Mouse (Mus musculus): ENCODE results near the gene Fgfrl1. TPM values are rescaled to one million over a fixed set of nuclear protein-coding genes. Genes with fewer than 3 reads are reported as not detected.

The Fgfrl1 gene
- total RNA-seq, 2 experiments from 2014 or later: 14.4 to 20.7 TPM

GRCm38 (mm10) chr5:108691152-108691551 is 1.0 kb upstream of the Fgfrl1 start:
- DNase-seq (ENCODE audit: low spot score in 2 of 2): no peak
- intact Hi-C loops (cut with DNase I): loop anchor here (5.0 kb wide), 1 partner anchor 36 kb away; no protein-coding TSS in a partner anchor

- DNase-seq (ENCODE audit: low spot score in 2 of 2): peak; percentile 42 to 76
- intact Hi-C loops (cut with DNase I): loop anchor here (5.0 kb wide), 1 partner anchor 33 kb away; no protein-coding TSS in a partner anchor
These were observed 1.7 kb downstream of the Fgfrl1 start for GRCm38 (mm10) chr5:108693872-108694288.

GRCm38 (mm10) chr5:108694352-108695261 is 2.4 kb downstream of the Fgfrl1 start:
- intact Hi-C loops (cut with DNase I): loop anchor here (5.0 kb wide), 1 partner anchor 33 kb away; no protein-coding TSS in a partner anchor
- DNase-seq (ENCODE audit: low spot score in 2 of 2): no peak

GRCm38 (mm10) chr5:108695861-108696260 is 3.7 kb downstream of the Fgfrl1 start:
- intact Hi-C loops (cut with DNase I): no loop called here
- DNase-seq (ENCODE audit: low spot score in 2 of 2): no peak

DNA sequence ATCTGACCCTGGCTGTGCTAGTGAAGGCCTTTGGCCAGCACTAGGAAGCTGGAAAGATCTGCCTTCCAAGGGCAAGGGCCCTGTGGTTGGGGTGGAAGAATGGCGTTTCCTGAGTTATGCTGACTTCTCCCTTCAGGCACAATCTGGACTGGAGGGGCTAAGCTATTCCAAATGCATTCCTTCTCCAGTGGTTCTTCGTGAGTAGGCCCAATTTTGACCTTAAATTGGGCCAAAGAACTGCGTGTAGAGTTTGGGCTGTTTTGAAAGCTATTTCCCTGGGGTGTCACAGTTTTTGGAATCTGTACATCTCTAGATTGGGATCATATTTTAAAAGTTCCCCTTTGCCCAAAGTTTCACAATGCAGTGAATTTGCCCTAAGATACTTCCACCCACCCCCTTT is 4.4 kb downstream of the Fgfrl1 start:
- DNase-seq (ENCODE audit: low spot score in 2 of 2): no peak
- intact Hi-C loops (cut with DNase I): no loop called here

- intact Hi-C loops (cut with DNase I): no loop called here
- peak; percentile 25 to 57 for DNase-seq (ENCODE audit: low spot score in 2 of 2)
These were observed 5.2 kb downstream of the Fgfrl1 start for GRCm38 (mm10) chr5:108697341-108697753.

DNA sequence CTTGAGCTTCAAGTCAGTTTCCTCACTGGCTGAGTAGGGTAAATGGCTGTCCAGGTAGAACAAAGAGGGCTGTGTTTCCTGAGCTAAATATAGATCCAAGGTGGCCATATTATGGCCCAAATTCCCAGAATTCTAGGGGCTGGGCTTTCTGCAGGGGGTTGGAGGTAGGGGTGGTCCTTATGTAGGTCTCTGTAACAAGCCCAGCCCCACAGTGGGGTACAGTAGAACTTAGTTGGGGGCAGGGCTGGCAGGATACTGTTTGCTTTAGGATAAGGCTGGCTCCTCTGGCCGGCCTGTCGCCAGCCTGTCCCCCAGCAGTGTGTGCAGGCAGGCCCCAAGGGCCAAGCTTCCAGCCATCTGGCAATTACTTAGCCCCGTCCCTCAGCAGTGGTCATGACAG is 8.2 kb downstream of the Fgfrl1 start:
- intact Hi-C loops (cut with DNase I): no loop called here
- no peak for DNase-seq (ENCODE audit: low spot score in 2 of 2)

GRCm38 (mm10) chr5:108701341-108702021 is 9.3 kb downstream of the Fgfrl1 start:
- DNase-seq (ENCODE audit: low spot score in 2 of 2): no peak
- intact Hi-C loops (cut with DNase I): no loop called here

GRCm38 (mm10) chr5:108703754-108704626 is 11.8 kb downstream of the Fgfrl1 start:
- no peak for DNase-seq (ENCODE audit: low spot score in 2 of 2)
- intact Hi-C loops (cut with DNase I): no loop called here

DNA sequence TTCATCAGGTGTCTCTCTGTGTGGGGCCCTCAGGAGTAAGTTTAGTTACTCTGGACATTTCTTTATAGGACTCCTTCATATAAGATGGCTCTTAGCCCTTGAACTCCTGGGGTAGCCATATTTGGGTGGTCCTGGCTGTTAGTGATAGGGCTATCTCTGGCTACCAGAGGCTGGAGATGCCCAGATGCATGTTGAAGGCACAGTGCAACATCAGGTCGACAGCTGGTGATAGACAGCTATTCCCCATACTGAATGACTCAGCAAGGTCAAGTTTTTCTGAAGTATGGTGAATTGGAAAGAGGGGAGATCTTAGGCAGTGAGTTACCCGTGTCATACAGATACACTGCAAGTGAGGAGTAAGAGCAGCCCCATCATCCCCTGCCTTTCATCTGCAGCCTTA is 15.6 kb downstream of the Fgfrl1 start:
- DNase-seq (ENCODE audit: low spot score in 2 of 2): no peak
- intact Hi-C loops (cut with DNase I): no loop called here

- intact Hi-C loops (cut with DNase I): no loop called here
- DNase-seq (ENCODE audit: low spot score in 2 of 2): no peak
These were observed 16.2 kb downstream of the Fgfrl1 start for GRCm38 (mm10) chr5:108708419-108708818.

DNA sequence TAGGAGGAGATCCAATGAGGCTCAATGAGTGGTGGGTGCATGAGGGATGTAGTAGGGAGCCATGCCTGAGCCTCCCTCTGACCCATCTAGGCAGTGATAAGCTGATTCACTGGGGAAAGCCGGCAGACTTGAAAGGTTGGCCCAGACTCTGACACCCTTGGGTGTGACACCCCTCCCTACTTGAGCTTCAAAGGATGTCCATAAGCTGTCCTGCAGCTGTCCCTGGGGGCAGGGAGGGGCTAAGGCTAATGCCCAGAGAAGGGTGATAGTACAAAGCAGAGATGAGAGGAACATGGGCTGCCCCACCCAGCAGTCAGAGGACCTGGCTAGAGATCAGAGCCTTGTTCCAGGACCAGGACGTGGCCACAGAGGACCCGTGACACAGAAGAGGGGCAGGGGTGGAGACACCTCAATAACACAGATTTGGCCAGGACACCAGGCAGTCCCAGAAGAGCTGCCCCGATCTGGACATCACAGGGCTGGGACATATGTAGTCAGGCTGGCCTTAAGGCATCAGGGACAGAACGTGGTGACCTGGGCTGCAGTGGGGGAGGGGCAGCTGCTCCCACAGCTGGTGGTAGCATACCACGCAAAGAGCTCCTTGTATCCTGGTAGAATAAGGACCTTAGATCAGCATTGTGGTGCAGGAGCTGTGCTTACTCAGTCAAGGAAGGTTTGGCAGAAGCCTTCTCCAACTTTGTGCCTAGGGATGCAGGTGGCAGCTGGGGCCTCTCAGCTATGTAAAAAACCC is 17.0 kb downstream of the Fgfrl1 start:
- intact Hi-C loops (cut with DNase I): no loop called here
- DNase-seq (ENCODE audit: low spot score in 2 of 2): no peak

DNA sequence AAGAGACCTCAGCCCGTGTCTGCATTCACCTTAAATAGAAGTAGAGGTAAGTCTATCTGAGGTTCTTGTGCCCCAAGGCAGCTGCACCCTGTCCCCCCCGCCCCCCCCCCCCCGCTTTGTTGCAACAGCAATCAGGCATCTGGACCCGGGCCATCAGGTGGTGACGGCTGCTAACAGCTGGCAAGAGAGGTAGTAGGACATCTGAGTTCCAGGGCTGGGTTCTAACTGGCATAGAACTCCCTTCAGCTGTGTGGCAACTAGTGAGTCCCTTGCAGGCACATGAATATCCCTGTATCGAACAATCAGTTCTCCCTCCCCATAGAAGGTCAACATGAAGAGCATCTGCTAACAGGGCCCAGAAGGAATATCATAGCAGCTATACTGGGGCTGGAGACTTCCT is 19.8 kb downstream of the Fgfrl1 start:
- intact Hi-C loops (cut with DNase I): no loop called here
- no peak for DNase-seq (ENCODE audit: low spot score in 2 of 2)

DNA sequence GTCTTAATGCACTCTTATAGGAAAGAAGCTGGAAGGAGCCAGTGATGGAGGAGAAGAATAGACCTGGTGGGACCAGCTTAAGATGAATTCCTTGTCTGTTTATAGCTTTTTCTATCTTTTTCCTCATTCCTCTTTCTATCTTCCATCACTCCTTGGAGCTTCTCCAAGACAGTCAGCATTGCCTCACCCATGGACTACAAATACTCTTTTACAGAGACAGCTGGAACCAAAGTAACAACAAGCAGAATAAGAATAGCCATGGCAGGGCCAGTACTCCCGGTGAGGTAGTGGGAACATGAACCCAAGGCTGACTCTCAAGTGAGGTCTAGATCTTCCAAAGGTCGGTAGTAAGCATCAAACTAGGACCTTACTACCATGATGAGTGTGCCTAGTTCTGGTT is 20.9 kb downstream of the Fgfrl1 start:
- intact Hi-C loops (cut with DNase I): no loop called here
- DNase-seq (ENCODE audit: low spot score in 2 of 2): peak in 1 of 2 experiments; percentile 28

DNA sequence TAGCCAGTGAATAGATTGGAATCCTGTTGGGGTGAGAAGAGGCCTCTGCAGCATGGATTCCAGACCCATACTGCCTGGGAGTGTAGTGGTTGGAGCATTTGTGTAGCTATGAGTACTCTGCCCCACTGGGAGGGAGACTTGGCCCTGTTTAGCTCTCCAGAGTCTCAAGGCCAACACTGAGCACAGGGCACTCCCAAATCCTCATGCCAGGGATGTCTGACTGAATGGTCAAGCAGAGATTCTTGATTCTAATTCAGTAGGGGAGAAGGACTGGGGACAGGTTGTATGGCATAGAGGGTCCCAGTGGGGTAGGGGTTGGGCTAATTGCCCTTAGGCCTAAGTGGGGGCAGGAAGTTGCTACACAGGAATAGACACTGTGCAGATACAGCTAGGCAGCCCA is 21.5 kb downstream of the Fgfrl1 start:
- DNase-seq (ENCODE audit: low spot score in 2 of 2): no peak
- intact Hi-C loops (cut with DNase I): no loop called here

- peak; percentile 25 to 42 for DNase-seq (ENCODE audit: low spot score in 2 of 2)
- intact Hi-C loops (cut with DNase I): no loop called here
These were observed 22.0 kb downstream of the Fgfrl1 start for GRCm38 (mm10) chr5:108714149-108714548.

DNA sequence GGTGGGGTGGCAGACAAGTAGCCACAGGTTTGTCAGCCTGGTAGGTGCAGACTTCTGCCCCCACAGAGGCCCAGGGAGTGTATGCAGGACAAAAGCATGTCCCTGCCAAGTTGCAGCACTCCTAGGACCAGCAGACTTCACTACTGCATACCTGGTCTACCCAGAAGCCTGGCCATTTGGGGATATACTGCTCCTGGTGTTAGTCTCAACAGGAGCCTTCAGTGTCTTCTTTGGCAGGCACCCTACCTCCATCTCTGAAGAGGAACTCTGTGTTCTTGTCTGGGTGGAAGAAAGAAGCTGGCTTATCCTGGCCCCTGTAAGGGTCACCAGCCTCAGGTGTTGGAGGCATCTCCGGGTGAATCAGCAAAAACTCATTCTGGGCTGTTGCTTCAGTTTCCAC is 23.8 kb downstream of the Fgfrl1 start:
- no peak for DNase-seq (ENCODE audit: low spot score in 2 of 2)
- intact Hi-C loops (cut with DNase I): no loop called here

DNA sequence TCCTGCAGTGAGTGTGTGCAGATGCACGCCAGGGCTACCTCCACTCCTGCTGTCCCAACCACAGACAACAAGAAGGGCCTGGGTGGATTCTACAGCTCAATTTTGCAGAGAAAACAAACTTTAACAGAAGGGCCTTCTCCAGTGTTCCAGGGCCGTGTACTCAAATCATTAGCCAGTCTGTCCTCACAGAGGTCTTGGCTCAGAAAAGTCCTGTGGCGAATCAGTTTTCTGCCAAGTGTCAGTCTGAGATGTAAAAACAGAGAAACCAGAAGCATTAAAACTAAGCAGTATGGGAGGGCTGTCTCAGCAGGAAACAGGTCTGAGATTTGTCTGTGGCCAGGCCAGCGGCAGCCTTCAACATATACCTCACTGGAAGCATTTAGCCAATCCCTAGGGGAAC is 25.9 kb downstream of the Fgfrl1 start:
- no peak for DNase-seq (ENCODE audit: low spot score in 2 of 2)
- intact Hi-C loops (cut with DNase I): no loop called here

GRCm38 (mm10) chr5:108719761-108720160 is 27.6 kb downstream of the Fgfrl1 start:
- DNase-seq (ENCODE audit: low spot score in 2 of 2): no peak
- intact Hi-C loops (cut with DNase I): no loop called here

All from left cerebral cortex, postnatal 14 days (tissue).